Mouse (Mus musculus) mouse embryonic stem cell (cell line): Measurements from ENCODE around the gene Psap.

Experiments
- in situ Hi-C, 2 experiments: fragments of 300-500 bp; cut with MboI; formaldehyde crosslinking; loops; 1 replicate in 1 of 2; 3 replicates in 1 of 2; pipeline ENCODE4 v1.14.3; 2019 to 2020; ENCODE audit warnings: low sequenced_read_pairs in 2 of 2, low pct_unique_long_range_greater_than_20kb in 1 of 2, mixed read lengths in 1 of 2; ENCODE audit not compliant: unreplicated experiment in 1 of 2

Gene Psap

GRCm38 (mm10) chr10:60260557-60261294, 16.7 kb upstream of the Psap start:
- in situ Hi-C loops = no loop called here

- in situ Hi-C loops = no loop called here
These were observed 15.9 kb upstream of the Psap start for GRCm38 (mm10) chr10:60261530-60261929.

GRCm38 (mm10) chr10:60262386-60262785, 15.0 kb upstream of the Psap start:
- in situ Hi-C loops = no loop called here

GRCm38 (mm10) chr10:60263351-60263750, 14.1 kb upstream of the Psap start:
- in situ Hi-C loops = no loop called here

- in situ Hi-C loops = no loop called here
These were observed 12.2 kb upstream of the Psap start for GRCm38 (mm10) chr10:60265252-60265651.

- in situ Hi-C loops = no loop called here
These were observed 10.5 kb upstream of the Psap start for GRCm38 (mm10) chr10:60266842-60267401.

- in situ Hi-C loops = no loop called here
These were observed 8.7 kb upstream of the Psap start for GRCm38 (mm10) chr10:60268738-60269137.

GRCm38 (mm10) chr10:60269141-60270064, 8.0 kb upstream of the Psap start:
- in situ Hi-C loops = no loop called here

- in situ Hi-C loops = no loop called here
These were observed 6.4 kb upstream of the Psap start for GRCm38 (mm10) chr10:60271015-60271414.

- in situ Hi-C loops = no loop called here
These were observed 5.2 kb upstream of the Psap start for GRCm38 (mm10) chr10:60272241-60272640.

GRCm38 (mm10) chr10:60273382-60273781, 4.0 kb upstream of the Psap start:
- in situ Hi-C loops = no loop called here

- in situ Hi-C loops = no loop called here
These were observed 576 bp downstream of the Psap start for GRCm38 (mm10) chr10:60278006-60278399.

- in situ Hi-C loops = no loop called here
These were observed 1.4 kb downstream of the Psap start for GRCm38 (mm10) chr10:60278786-60279185.

GRCm38 (mm10) chr10:60279290-60279940, 2.0 kb downstream of the Psap start:
- in situ Hi-C loops = no loop called here

GRCm38 (mm10) chr10:60279941-60280301, 2.5 kb downstream of the Psap start:
- in situ Hi-C loops = no loop called here

GRCm38 (mm10) chr10:60280353-60280752, 2.9 kb downstream of the Psap start:
- in situ Hi-C loops = no loop called here

- in situ Hi-C loops = no loop called here
These were observed 4.2 kb downstream of the Psap start for GRCm38 (mm10) chr10:60281571-60282050.

GRCm38 (mm10) chr10:60282116-60283014, 4.9 kb downstream of the Psap start:
- in situ Hi-C loops = no loop called here
